ENCODE assay signal across 8 mouse cellular contexts in the genomic region with DNA sequence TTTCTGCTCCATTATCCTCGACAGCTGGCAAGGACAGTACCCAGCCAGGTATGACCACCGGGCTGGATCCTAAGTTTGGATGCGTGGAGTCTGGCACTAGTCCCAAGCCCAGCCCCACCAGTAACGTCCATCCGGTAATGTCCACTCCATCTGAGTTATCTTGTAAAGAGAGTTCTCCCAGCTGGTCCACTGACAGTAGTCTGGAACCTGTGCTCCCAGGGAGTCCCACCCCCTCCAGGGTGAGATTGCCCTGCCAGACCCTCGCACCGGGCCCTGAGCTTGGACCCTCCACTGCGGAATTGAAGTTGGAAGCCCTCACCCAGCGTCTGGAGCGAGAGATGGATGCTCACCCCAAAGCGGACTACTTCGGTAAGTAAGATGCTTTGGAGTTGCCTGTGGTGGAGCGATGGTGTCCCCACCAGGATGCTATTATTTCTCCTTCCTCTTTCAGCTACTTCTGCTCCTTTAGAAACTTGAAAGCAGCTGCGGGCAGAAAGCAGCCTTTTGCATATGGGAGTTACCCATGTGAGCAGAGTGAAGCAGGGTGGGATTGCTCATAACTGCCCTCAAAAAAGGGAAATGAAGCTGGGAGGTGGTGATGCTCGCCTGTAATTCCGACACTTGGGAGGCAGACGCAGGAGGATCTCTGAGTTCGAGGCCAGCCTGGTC. TPM values are rescaled to one million over a fixed set of nuclear protein-coding genes. Genes with fewer than 3 reads are reported as not detected.
DNase-seq lines count a peak whose midpoint lies in the region; ATAC-seq lines count a peak whose summit lies in the region.

No protein-coding gene starts in this region.

- peak overlapping the region; percentile 73 for H3K4me3 ChIP-seq in embryonic facial prominence, embryonic 14.5 days (ENCODE audit: low read depth, low read length)
- peak overlapping the region; percentile 83 for H3K4me3 ChIP-seq in intestine, embryonic 14.5 days (ENCODE audit: low read depth, low read length)

- H3K4me2 ChIP-seq in embryonic facial prominence, embryonic 14.5 days (ENCODE audit: low read depth, low read length): peak overlapping the region; percentile 95
- H3K4me2 ChIP-seq in intestine, embryonic 14.5 days (ENCODE audit: low read length): peak overlapping the region; percentile 97

- WGBS in embryonic facial prominence, embryonic 14.5 days: 78% methylated on average over 18 of the region's 18 CpGs
- WGBS in intestine, embryonic 14.5 days: 60% methylated on average over 18 of the region's 18 CpGs

- no peaks in the 10 kb centered on the region for H3K27me3 ChIP-seq in embryonic facial prominence, embryonic 14.5 days (replicated peaks; ENCODE audit: control insufficient read depth, insufficient read depth, low read length)
- no peaks in the 10 kb centered on the region for H3K27me3 ChIP-seq in intestine, embryonic 14.5 days (replicated peaks; ENCODE audit: control insufficient read depth, insufficient read depth, low read length)
- H3K27me3 ChIP-seq in splenic B cell, adult 2 months (ENCODE audit: control insufficient read depth, insufficient read depth, low read length, poor library complexity, severe bottlenecking): no peaks in the 10 kb centered on the region

- ATAC-seq in CD4-positive, CD25-positive, alpha-beta regulatory T cell, adult 4 months: no peak
- ATAC-seq in embryonic facial prominence, embryonic 14.5 days (ENCODE audit: low read depth): no peak
- no peak for ATAC-seq in intestine, embryonic 14.5 days (replicated peaks; ENCODE audit: low FRiP score, low TSS enrichment, low read depth)

- H3K27ac ChIP-seq in embryonic facial prominence, embryonic 14.5 days (replicated peaks; ENCODE audit: low read depth, low read length): no peak overlapping the region
- H3K27ac ChIP-seq in intestine, embryonic 14.5 days (ENCODE audit: low read depth): no peak overlapping the region

- peak; percentile 21 for DNase-seq in CD4-positive, CD25-positive, alpha-beta regulatory T cell, adult 2 months (ENCODE audit: low read depth, low spot score)
- no peak for DNase-seq in embryonic facial prominence, embryonic 14.5 days (ENCODE audit: low spot score)
- no peak for DNase-seq in intestine, embryonic 14.5 days (ENCODE audit: low spot score)
- peak; percentile 65 for DNase-seq in lung, postnatal 25 days (ENCODE audit: low spot score)
- peak; percentile 94 for DNase-seq in splenic B cell, adult 2 months (ENCODE audit: low read depth, low spot score)
- DNase-seq in left cerebral cortex, adult 9 months (ENCODE audit: low spot score in 2 of 2): no peak
- no peak for DNase-seq in urinary bladder, postnatal 10 days (ENCODE audit: low spot score)

- no peaks in the 10 kb centered on the region for H3K9me3 ChIP-seq in embryonic facial prominence, embryonic 14.5 days (ENCODE audit: control insufficient read depth, low read length)
- H3K9me3 ChIP-seq in intestine, embryonic 14.5 days (ENCODE audit: control insufficient read depth, low read length): no peaks in the 10 kb centered on the region

- H3K9ac ChIP-seq in embryonic facial prominence, embryonic 14.5 days (ENCODE audit: low read depth, low read length): peak overlapping the region; percentile 40
- H3K9ac ChIP-seq in intestine, embryonic 14.5 days (ENCODE audit: low read length): peak overlapping the region; percentile 75

- peaks cover 42% of the 10 kb centered on the region for H3K4me1 ChIP-seq in embryonic facial prominence, embryonic 14.5 days (ENCODE audit: control insufficient read depth, insufficient read depth, low read length)
- peaks cover 50% of the 10 kb centered on the region for H3K4me1 ChIP-seq in intestine, embryonic 14.5 days (replicated peaks; ENCODE audit: control insufficient read depth, insufficient read depth, low read length)

- peaks cover 25% of the 10 kb centered on the region for H3K36me3 ChIP-seq in embryonic facial prominence, embryonic 14.5 days (ENCODE audit: control insufficient read depth, insufficient read depth, low read length)
- peaks cover 31% of the 10 kb centered on the region for H3K36me3 ChIP-seq in intestine, embryonic 14.5 days (ENCODE audit: control insufficient read depth, insufficient read depth, low read length)
- peaks cover 7% of the 10 kb centered on the region for H3K36me3 ChIP-seq in splenic B cell, adult 2 months (ENCODE audit: control insufficient read depth, insufficient read depth, low read length, poor library complexity, severe bottlenecking)

RNA-seq across cellular contexts. Expression of a gene that starts 1.9 kb away (rescaled TPM):
- polyA plus RNA-seq in CD4-positive, CD25-positive, alpha-beta regulatory T cell, adult 4 months (2017; shearing (Covaris generic)): 10 to 100 TPM; 37.6 to 41.0 TPM
- 54.0 and 56.5 TPM in 2 replicates for polyA plus RNA-seq in embryonic facial prominence, embryonic 14.5 days (2014; fragmentation: Nextera tagmentation; extraction: Ambion mirVana)
- polyA plus RNA-seq in intestine, embryonic 14.5 days (2014; fragmentation: Nextera tagmentation; extraction: Ambion mirVana): 62.1 and 67.1 TPM in 2 replicates

RNA-seq across cellular contexts. Expression of a gene that starts 49.2 kb away (rescaled TPM):
- polyA plus RNA-seq in CD4-positive, CD25-positive, alpha-beta regulatory T cell, adult 4 months (2017; shearing (Covaris generic)): 10 to 100 TPM; 46.0 to 55.2 TPM
- 52.2 and 53.3 TPM in 2 replicates for polyA plus RNA-seq in embryonic facial prominence, embryonic 14.5 days (2014; fragmentation: Nextera tagmentation; extraction: Ambion mirVana)
- polyA plus RNA-seq in intestine, embryonic 14.5 days (2014; fragmentation: Nextera tagmentation; extraction: Ambion mirVana): 51.0 and 55.8 TPM in 2 replicates

Comparison
In these comparisons a context has a peak if more than half of its experiments do, and no peak if none do; other contexts are left out.
1. DNase-seq: peak in CD4-positive, CD25-positive, alpha-beta regulatory T cell, adult 2 months (single experiment), lung, postnatal 25 days (single experiment) and splenic B cell, adult 2 months (single experiment); none in embryonic facial prominence, embryonic 14.5 days (single experiment), intestine, embryonic 14.5 days (single experiment), left cerebral cortex, adult 9 months (0 of 2) and urinary bladder, postnatal 10 days (single experiment).